ENCODE assay signal across 11 mouse cellular contexts in the genomic region with DNA sequence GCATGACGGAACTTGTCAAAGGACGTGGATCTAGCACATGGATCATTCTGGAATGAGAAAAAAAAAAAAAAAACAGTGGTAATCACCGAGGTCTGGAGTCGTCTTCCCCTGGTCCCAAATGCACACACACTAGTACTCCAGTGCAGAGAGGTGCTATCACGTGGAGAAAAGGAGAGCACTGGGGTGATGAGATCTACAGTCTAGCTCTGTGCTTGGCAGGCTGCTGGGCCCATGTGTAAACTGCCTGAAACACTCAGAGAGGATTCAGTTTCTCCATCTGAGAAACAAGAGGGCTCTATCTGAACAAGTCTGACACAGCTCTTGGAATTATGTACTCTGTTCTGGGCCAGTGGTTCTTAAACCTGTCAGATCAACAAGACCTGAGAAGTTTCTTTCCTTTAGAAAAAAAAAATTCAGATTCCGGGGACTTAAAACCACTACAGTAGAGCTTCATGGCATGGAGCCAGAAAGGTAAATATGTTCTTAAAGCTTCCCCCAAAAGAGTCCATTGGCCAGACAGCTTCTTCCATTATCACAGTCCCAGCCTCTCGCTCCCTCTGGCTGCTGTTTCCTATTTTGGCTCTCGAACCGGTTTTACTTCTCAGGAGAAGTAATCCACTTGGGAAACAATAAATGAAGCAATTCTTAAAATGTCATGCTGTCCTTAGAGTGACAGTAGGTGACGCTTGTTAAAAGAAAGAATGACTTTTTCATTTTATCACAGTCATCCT. TPM values are rescaled to one million over a fixed set of nuclear protein-coding genes. Genes with fewer than 3 reads are reported as not detected.
A peak's percentile ranks its signal among the peaks of the same experiment; 100 is the strongest.
DNase-seq lines count a peak whose midpoint lies in the region; ATAC-seq and TF ChIP-seq lines count a peak whose summit lies in the region.
"Had no signal": no experiment of that assay in that cellular context is flagged by ENCODE, and none has a peak within 500 bp of the region (broad histone marks: within the 10 kb centered on the region; RNA-seq: fewer than 3 reads in every experiment).

No protein-coding gene starts in this region.

- no peak for TF ChIP-seq CTCF in midbrain, postnatal 0 days (IDR thresholded peaks at IDR 0.05)
- TF ChIP-seq CTCF in intestine, postnatal 0 days (IDR thresholded peaks at IDR 0.05; ENCODE audit: low read depth) = peak; percentile 35

- 0 out of 2 replicates have a peak, but pooled peaks cover 9% of the 10 kb centered on the region for H3K4me1 ChIP-seq in hindbrain, embryonic 13.5 days (replicated peaks)
- no peaks in the 10 kb centered on the region; the same call in 1 of the 2 replicates for H3K4me1 ChIP-seq in hindbrain, embryonic 11.5 days (replicated peaks; ENCODE audit: control insufficient read depth, insufficient read depth, low read length)
- 0 out of 2 replicates have a peak, but pooled peaks cover 2% of the 10 kb centered on the region for H3K4me1 ChIP-seq in midbrain, postnatal 0 days (ENCODE audit: insufficient read depth, low read length)
- H3K4me1 ChIP-seq in midbrain, embryonic 11.5 days (ENCODE audit: control insufficient read depth, insufficient read depth, low read length) = no peaks in the 10 kb centered on the region
- no peaks in the 10 kb centered on the region for H3K4me1 ChIP-seq in intestine, postnatal 0 days (replicated peaks; ENCODE audit: control insufficient read depth, insufficient read depth, low read length)

- no peak overlapping the region for H3K9ac ChIP-seq in hindbrain, embryonic 13.5 days
- no peak overlapping the region for H3K9ac ChIP-seq in hindbrain, embryonic 11.5 days (ENCODE audit: low read depth, low read length)
- no peak overlapping the region for H3K9ac ChIP-seq in midbrain, postnatal 0 days (replicated peaks; ENCODE audit: low read length, poor library complexity, severe bottlenecking)
- H3K9ac ChIP-seq in midbrain, embryonic 11.5 days (ENCODE audit: low read length) = no peak overlapping the region
- H3K9ac ChIP-seq in intestine, postnatal 0 days (ENCODE audit: low read depth, low read length) = no peak overlapping the region

- ATAC-seq in hindbrain, embryonic 13.5 days (ENCODE audit: low FRiP score) = no peak
- no peak for ATAC-seq in hindbrain, embryonic 11.5 days (ENCODE audit: low FRiP score)
- no peak for ATAC-seq in midbrain, postnatal 0 days (ENCODE audit: low FRiP score)
- no peak for ATAC-seq in midbrain, embryonic 11.5 days (ENCODE audit: low FRiP score)
- ATAC-seq in intestine, postnatal 0 days = no peak

- H3K9me3 ChIP-seq in hindbrain, embryonic 13.5 days = no peaks in the 10 kb centered on the region
- no peaks in the 10 kb centered on the region for H3K9me3 ChIP-seq in hindbrain, embryonic 11.5 days (ENCODE audit: control insufficient read depth, low read length)
- H3K9me3 ChIP-seq in midbrain, postnatal 0 days (ENCODE audit: low read length) = no peaks in the 10 kb centered on the region
- H3K9me3 ChIP-seq in midbrain, embryonic 11.5 days (ENCODE audit: control insufficient read depth, low read length) = no peaks in the 10 kb centered on the region
- H3K9me3 ChIP-seq in intestine, postnatal 0 days (ENCODE audit: control insufficient read depth) = no peaks in the 10 kb centered on the region

- no peak for DNase-seq in hindbrain, embryonic 11.5 days (ENCODE audit: low spot score)
- DNase-seq in midbrain, postnatal 0 days (ENCODE audit: low spot score) = peak; percentile 33
- no peak for DNase-seq in midbrain, embryonic 11.5 days (ENCODE audit: low spot score, missing footprints)
- DNase-seq in right cerebral cortex, postnatal 36 days (ENCODE audit: low spot score in 2 of 2) = no peak
- no peak for DNase-seq in adrenal gland, adult 8-10 months
- DNase-seq: kidney, adult 18-20 months; left cerebral cortex, postnatal 4 days; right cerebral cortex, postnatal 4 days; thymus, postnatal 4 days had no signal

- no peak overlapping the region for H3K4me3 ChIP-seq in hindbrain, embryonic 13.5 days
- H3K4me3 ChIP-seq in hindbrain, embryonic 11.5 days (ENCODE audit: low read depth, low read length) = no peak overlapping the region
- H3K4me3 ChIP-seq in midbrain, postnatal 0 days (ENCODE audit: low read depth, low read length) = no peak overlapping the region
- no peak overlapping the region for H3K4me3 ChIP-seq in midbrain, embryonic 11.5 days (ENCODE audit: low read depth, low read length)
- no peak overlapping the region for H3K4me3 ChIP-seq in intestine, postnatal 0 days (ENCODE audit: low read depth, low read length)

- 82% methylated on average over 10 of the region's 10 CpGs for WGBS in hindbrain, embryonic 13.5 days
- WGBS in hindbrain, embryonic 11.5 days = 85% methylated on average over 10 of the region's 10 CpGs
- WGBS in midbrain, postnatal 0 days = 76% methylated on average over 10 of the region's 10 CpGs
- WGBS in midbrain, embryonic 11.5 days = 82% methylated on average over 10 of the region's 10 CpGs
- WGBS in intestine, postnatal 0 days = 71% methylated on average over 10 of the region's 10 CpGs

- no peak overlapping the region for H3K27ac ChIP-seq in hindbrain, embryonic 13.5 days
- H3K27ac ChIP-seq in hindbrain, embryonic 11.5 days (ENCODE audit: low read depth, low read length) = no peak overlapping the region
- no peak overlapping the region for H3K27ac ChIP-seq in midbrain, postnatal 0 days (ENCODE audit: low read depth, low read length)
- H3K27ac ChIP-seq in midbrain, embryonic 11.5 days (ENCODE audit: low read depth, low read length) = no peak overlapping the region
- no peak overlapping the region for H3K27ac ChIP-seq in intestine, postnatal 0 days (ENCODE audit: low read depth, low read length)

- peak overlapping the region; percentile 10 for H3K4me2 ChIP-seq in hindbrain, embryonic 13.5 days
- H3K4me2 ChIP-seq in hindbrain, embryonic 11.5 days (replicated peaks; ENCODE audit: low read depth, low read length) = no peak overlapping the region
- peak overlapping the region; percentile 28 for H3K4me2 ChIP-seq in midbrain, postnatal 0 days (ENCODE audit: low read depth, low read length, poor library complexity, severe bottlenecking)
- no peak overlapping the region for H3K4me2 ChIP-seq in midbrain, embryonic 11.5 days
- H3K4me2 ChIP-seq in intestine, postnatal 0 days (replicated peaks; ENCODE audit: low read depth) = peak overlapping the region; percentile 73

- no peaks in the 10 kb centered on the region for H3K27me3 ChIP-seq in hindbrain, embryonic 13.5 days
- no peaks in the 10 kb centered on the region for H3K27me3 ChIP-seq in hindbrain, embryonic 11.5 days (ENCODE audit: control insufficient read depth, insufficient read depth, low read length)
- no peaks in the 10 kb centered on the region for H3K27me3 ChIP-seq in midbrain, postnatal 0 days (ENCODE audit: insufficient read depth, low read length)
- no peaks in the 10 kb centered on the region; the same call in 1 of the 2 replicates for H3K27me3 ChIP-seq in midbrain, embryonic 11.5 days (ENCODE audit: control insufficient read depth, insufficient read depth, low read length)
- no peaks in the 10 kb centered on the region for H3K27me3 ChIP-seq in intestine, postnatal 0 days (replicated peaks; ENCODE audit: control insufficient read depth, insufficient read depth, low read length)

- peaks cover 8% of the 10 kb centered on the region; the same call in 1 of the 2 replicates for H3K36me3 ChIP-seq in hindbrain, embryonic 13.5 days
- H3K36me3 ChIP-seq in hindbrain, embryonic 11.5 days (ENCODE audit: control insufficient read depth, insufficient read depth, low read length) = no peaks in the 10 kb centered on the region
- H3K36me3 ChIP-seq in midbrain, postnatal 0 days (ENCODE audit: insufficient read depth, low read length) = no peaks in the 10 kb centered on the region
- H3K36me3 ChIP-seq in midbrain, embryonic 11.5 days (ENCODE audit: control insufficient read depth, insufficient read depth, low read length) = no peaks in the 10 kb centered on the region
- no peaks in the 10 kb centered on the region for H3K36me3 ChIP-seq in intestine, postnatal 0 days (ENCODE audit: control insufficient read depth, insufficient read depth)

RNA-seq across cellular contexts. Expression of a gene that starts 2.0 kb away (rescaled TPM):
- polyA plus RNA-seq in hindbrain, embryonic 13.5 days (2015; fragmentation: Nextera tagmentation; extraction: Ambion mirVana) = 16.1 and 17.0 TPM in 2 replicates
- 6.4 and 7.7 TPM in 2 replicates for polyA plus RNA-seq in hindbrain, embryonic 11.5 days (2014; fragmentation: Nextera tagmentation; extraction: Ambion mirVana)
- 26.2 and 26.7 TPM in 2 replicates for total RNA-seq in midbrain, postnatal 0 days (2014; rRNA removed)
- polyA plus RNA-seq in midbrain, postnatal 0 days (2015; fragmentation: Nextera tagmentation; extraction: Ambion mirVana) = 8.4 and 9.9 TPM in 2 replicates
- 2.2 and 2.3 TPM in 2 replicates for polyA plus RNA-seq in midbrain, embryonic 11.5 days (2014; fragmentation: Nextera tagmentation; extraction: Ambion mirVana)
- 3.6 and 4.0 TPM in 2 replicates for polyA plus RNA-seq in intestine, postnatal 0 days (2015; fragmentation: Nextera tagmentation; extraction: Ambion mirVana)
- 10 to 100 TPM in 2 of 4 experiments, 1 to 10 TPM in 2; 3.0 to 17.5 (median 10.1) TPM for total RNA-seq in adrenal gland, adult 8-10 months (2022)

Comparison
In these comparisons a context has a peak if more than half of its experiments do, and no peak if none do; other contexts are left out.
1. H3K4me2 ChIP-seq: peak in hindbrain, embryonic 13.5 days (single experiment), midbrain, postnatal 0 days (single experiment) and intestine, postnatal 0 days (single experiment); none in hindbrain, embryonic 11.5 days (single experiment) and midbrain, embryonic 11.5 days (single experiment).